Mouse (Mus musculus): ENCODE measurements around the gene Atrip.

DNA sequence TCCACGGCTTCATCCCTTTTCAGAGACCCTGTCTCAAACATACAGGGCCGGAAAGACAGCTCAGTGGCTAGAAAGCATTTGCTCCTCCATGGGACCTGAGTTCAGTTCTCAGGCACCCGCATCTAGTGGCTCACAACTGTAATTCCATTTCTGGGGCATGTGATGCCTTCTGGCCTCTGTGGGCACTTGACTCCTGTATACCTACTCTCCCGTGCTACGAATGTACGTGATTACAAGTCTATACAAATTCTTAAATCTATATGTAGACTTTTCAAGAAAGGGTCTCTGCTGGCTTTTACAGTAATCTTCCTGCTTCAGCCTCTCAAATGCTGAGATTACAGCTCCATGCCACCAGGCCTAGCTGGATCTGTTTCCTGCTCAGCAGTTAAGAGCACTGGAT, 47.0 kb upstream of the Atrip start:
- TF ChIP-seq CTCF (IDR thresholded peaks at IDR 0.05; ENCODE audit: extremely low read depth, insufficient read depth, low read length) (no peak), POLR2A (IDR thresholded peaks at IDR 0.05; ENCODE audit: extremely low read depth, insufficient read depth, low read length) (no peak)

All from cortical plate, adult 2 months (tissue).